Mouse (Mus musculus) CD8-positive naive resting alpha-beta T cell, adult 57 days (primary cell): ENCODE results near the gene Gm20873. TPM values are rescaled to one million over a fixed set of nuclear protein-coding genes. Genes with fewer than 3 reads are reported as not detected.

Source experiments
- total RNA-seq: library from RNA; stranded (reverse); gene quantifications from one replicate; pipeline ENCODE4 v1.2.4, GENCODE M21; 2023

Gm20873 gene
- total RNA-seq: not detected

DNA sequence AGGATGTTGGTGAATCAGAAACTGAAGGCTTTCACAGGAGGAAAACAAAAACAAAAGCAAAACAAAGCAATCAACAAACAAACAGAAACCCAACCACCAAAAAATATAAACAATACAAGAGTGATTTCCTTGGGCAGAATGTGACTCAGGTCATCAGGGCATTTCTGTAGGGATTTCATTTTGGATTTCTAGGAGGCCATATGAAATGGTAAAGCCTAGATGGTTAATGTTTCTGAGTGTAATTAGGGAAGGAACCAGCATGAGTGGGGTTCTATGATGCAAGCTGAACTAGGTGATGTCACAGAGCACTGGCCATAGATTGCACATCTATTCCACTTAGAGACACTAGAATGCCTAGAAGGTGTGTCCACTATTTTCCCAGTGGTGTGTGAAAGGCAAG lies at the start of gene Gm20873:
Gm20873 (plus strand) TSS at position 301 of the 400 bp plus-strand sequence.

DNA sequence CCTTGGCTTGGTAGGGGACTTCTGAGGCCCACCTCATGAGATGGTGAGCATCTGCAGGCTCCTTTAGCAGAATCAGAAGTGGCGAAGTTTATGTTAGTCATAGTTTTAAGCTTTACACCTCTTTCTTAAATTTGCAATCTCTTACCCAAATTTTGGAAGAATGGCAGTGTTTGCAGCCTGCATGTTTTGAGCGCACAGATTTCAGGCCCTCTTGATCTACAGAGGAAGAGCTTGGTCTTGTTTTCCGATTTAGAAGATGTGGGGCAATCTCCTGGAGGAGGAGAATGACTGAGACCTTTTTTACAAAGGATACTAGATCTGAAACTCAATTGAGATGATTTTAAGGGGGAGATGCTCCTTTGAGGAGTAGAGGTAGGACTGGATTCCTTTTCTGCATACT lies 29.0 kb upstream of the Gm20873 start, which contains the start of gene Gm21746:
Gm21746 (minus strand) TSS at position 101 of the 400 bp plus-strand sequence.

Other genes starting within 250 kb of the Gm20873 start
- gene Gm21746, start 29.1 kb upstream of the Gm20873 start, total RNA-seq: not detected